Mouse (Mus musculus) kidney, adult 11 months (tissue): ENCODE results near the gene Gchfr.
A peak's percentile ranks its signal among the peaks of the same experiment; 100 is the strongest.

Experiments
- DNase-seq: peaks from one replicate; pipeline ENCODE4 v3.0.0; 2022

Gchfr gene

GRCm38 (mm10) chr2:119173991-119174651 lies 6.5 kb downstream of the Gchfr start, which contains the start of gene Gm14137:
Gene Gm14137, plus strand, starts transcription at chr2:119174509.
- DNase-seq = no peak

GRCm38 (mm10) chr2:119174866-119175265 lies 7.3 kb downstream of the Gchfr start:
- no peak for DNase-seq

GRCm38 (mm10) chr2:119175614-119176013 lies 8.0 kb downstream of the Gchfr start:
- DNase-seq = peak; percentile 29

GRCm38 (mm10) chr2:119176761-119177160 lies 9.2 kb downstream of the Gchfr start:
- peak; percentile 27 for DNase-seq

- no peak for DNase-seq
Measured at GRCm38 (mm10) chr2:119177384-119177939, 9.9 kb downstream of the Gchfr start.

GRCm38 (mm10) chr2:119182914-119183313 lies 15.3 kb downstream of the Gchfr start:
- DNase-seq = no peak

- DNase-seq = peak; percentile 68
Measured at GRCm38 (mm10) chr2:119189029-119189710, 21.6 kb downstream of the Gchfr start.

GRCm38 (mm10) chr2:119190969-119191368 lies 23.4 kb downstream of the Gchfr start:
- DNase-seq = no peak

GRCm38 (mm10) chr2:119194140-119194539 lies 26.6 kb downstream of the Gchfr start:
- DNase-seq = no peak

- DNase-seq = no peak
Measured at GRCm38 (mm10) chr2:119196316-119197108, 28.9 kb downstream of the Gchfr start.

GRCm38 (mm10) chr2:119197493-119197892 lies 29.9 kb downstream of the Gchfr start:
- DNase-seq = no peak

GRCm38 (mm10) chr2:119198049-119198448 lies 30.5 kb downstream of the Gchfr start:
- no peak for DNase-seq

- DNase-seq = no peak
Measured at GRCm38 (mm10) chr2:119198934-119199333, 31.4 kb downstream of the Gchfr start.

- DNase-seq = no peak
Measured at GRCm38 (mm10) chr2:119202914-119203453, 35.4 kb downstream of the Gchfr start.

GRCm38 (mm10) chr2:119203871-119204460 lies 36.4 kb downstream of the Gchfr start:
- DNase-seq = no peak

- peak; percentile 15 for DNase-seq
Measured at GRCm38 (mm10) chr2:119207961-119208343, 40.4 kb downstream of the Gchfr start.

- peak; percentile 96 for DNase-seq
Measured at GRCm38 (mm10) chr2:119208344-119209175, 41.0 kb downstream of the Gchfr start, which contains the start of the genes Zfyve19 and Dnajc17. Gene Zfyve19, plus strand, starts transcription at chr2:119208617. Gene Dnajc17, minus strand, starts transcription at chr2:119208795.

GRCm38 (mm10) chr2:119209176-119209507 lies 41.6 kb downstream of the Gchfr start:
- no peak for DNase-seq
